Mouse (Mus musculus) embryonic fibroblast, embryonic 13.5 days (primary cell): ENCODE measurements at regions not wholly inside any gene's neighbourhood (a gene's known extent, or its start where the extent isn't known, plus 50 kb on each side); places are given as distances from the start of the nearest gene placed in this dataset.

ENCODE experiments used
- CTCF ChIP-seq: IDR thresholded peaks from 2 replicates; pipeline ENCODE4 v1.5.1; 2011; ENCODE audit warnings: mild to moderate bottlenecking, control low read depth, low read length, moderate library complexity, borderline replicate concordance; ENCODE audit not compliant: insufficient read depth
- POLR2A ChIP-seq: IDR thresholded peaks from 2 replicates; pipeline ENCODE4 v1.6.1; 2011; ENCODE audit warnings: low read depth, mild to moderate bottlenecking, control low read depth, low read length, moderate library complexity

DNA sequence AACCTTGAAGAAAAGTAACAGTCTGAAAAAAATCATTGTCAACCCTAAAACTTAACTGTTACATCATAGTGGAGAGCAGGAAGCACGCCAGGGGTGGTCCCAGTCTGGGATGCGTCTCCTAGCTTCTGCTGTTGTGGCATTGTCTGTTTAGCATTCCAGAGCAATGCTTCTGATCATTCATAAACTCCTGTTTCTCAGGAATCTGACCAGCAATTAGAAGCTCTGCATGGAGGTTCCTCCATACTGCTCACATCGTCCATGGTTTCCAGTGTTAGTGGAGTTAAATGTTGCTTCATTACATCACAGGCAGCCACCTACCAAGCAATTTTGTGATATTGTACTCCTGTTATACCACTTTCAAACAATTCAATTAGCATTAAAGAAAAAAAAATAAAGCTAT is 502.4 kb upstream of the Mms22l start:
- TF ChIP-seq CTCF = no peak
- TF ChIP-seq POLR2A = no peak
